Mouse (Mus musculus): ENCODE results near the gene Atxn2l. TPM values are rescaled to one million over a fixed set of nuclear protein-coding genes. Genes with fewer than 3 reads are reported as not detected.

The Atxn2l gene
- polyA plus RNA-seq, 1 experiment from 2014 or later: 113 TPM

- in situ Hi-C loops (cut with MboI; ENCODE audit: low pct_unique_long_range_greater_than_20kb): no loop called here
- ATAC-seq: no peak
- ChIA-PET POLR2A (no interaction called here), CTCF (interaction anchor here (1.4 to 1.6 kb wide), 2 partner anchors 14 to 175 kb away, joined by 3 to 5 read pairs; no protein-coding TSS in a partner anchor)
- H3K27me3 ChIP-seq: peaks cover 14% of the 10 kb centered on the region
- no peak for DNase-seq (ENCODE audit: low read depth, low spot score)
- no peak for TF ChIP-seq CTCF (IDR thresholded peaks at IDR 0.05)
These were observed 15.2 kb upstream of the Atxn2l start for GRCm38 (mm10) chr7:126518261-126518941.

GRCm38 (mm10) chr7:126511287-126511686 is 8.1 kb upstream of the Atxn2l start:
- POLR2A ChIA-PET: no interaction called here
- no peaks in the 10 kb centered on the region for H3K27me3 ChIP-seq
- TF ChIP-seq CTCF (IDR thresholded peaks at IDR 0.05): no peak
- in situ Hi-C loops (cut with MboI; ENCODE audit: low pct_unique_long_range_greater_than_20kb): no loop called here
- ATAC-seq (no peak), DNase-seq (ENCODE audit: low read depth, low spot score) (no peak)
- CTCF ChIA-PET: no interaction called here

GRCm38 (mm10) chr7:126507126-126507778 is 4.0 kb upstream of the Atxn2l start:
- ChIA-PET CTCF (no interaction called here), POLR2A (no interaction called here)
- no peak for ATAC-seq
- no peak for TF ChIP-seq CTCF (IDR thresholded peaks at IDR 0.05)
- in situ Hi-C loops (cut with MboI; ENCODE audit: low pct_unique_long_range_greater_than_20kb): no loop called here
- no peak for DNase-seq (ENCODE audit: low read depth, low spot score)
- H3K27me3 ChIP-seq: no peaks in the 10 kb centered on the region

- no peak for TF ChIP-seq CTCF (IDR thresholded peaks at IDR 0.05)
- ChIA-PET POLR2A (interaction anchor here (0.6 kb wide), 1 partner anchor 14 kb away, joined by 3 read pairs; no protein-coding TSS in a partner anchor), CTCF (interaction anchor here (1.1 to 1.5 kb wide), 3 partner anchors 14 to 27 kb away, joined by 3 to 5 read pairs (median 3); no protein-coding TSS in a partner anchor)
- ATAC-seq (no peak), DNase-seq (ENCODE audit: low read depth, low spot score) (no peak)
- in situ Hi-C loops (cut with MboI; ENCODE audit: low pct_unique_long_range_greater_than_20kb): no loop called here
- no peaks in the 10 kb centered on the region for H3K27me3 ChIP-seq
These were observed 1.7 kb upstream of the Atxn2l start for GRCm38 (mm10) chr7:126504913-126505312.

GRCm38 (mm10) chr7:126502751-126503150 is 486 bp downstream of the Atxn2l start:
- in situ Hi-C loops (cut with MboI; ENCODE audit: low pct_unique_long_range_greater_than_20kb): no loop called here
- ChIA-PET CTCF (interaction anchor here (4.2 kb wide), 1 partner anchor 12 kb away, joined by 16 read pairs; no protein-coding TSS in a partner anchor), POLR2A (interaction anchor here (2.8 to 3.9 kb wide), 2 partner anchors 11 to 15 kb away, joined by 17 to 23 read pairs; partner anchors contain the start of gene Tufm)
- no peak for TF ChIP-seq CTCF (IDR thresholded peaks at IDR 0.05)
- DNase-seq (ENCODE audit: low read depth, low spot score) (no peak), ATAC-seq (no peak)
- no peaks in the 10 kb centered on the region for H3K27me3 ChIP-seq

GRCm38 (mm10) chr7:126502023-126502741 is 1.1 kb downstream of the Atxn2l start:
- CTCF ChIA-PET: interaction anchor here (1.0 to 4.2 kb wide), 2 partner anchors 10 to 12 kb away, joined by 3 to 16 read pairs; no protein-coding TSS in a partner anchor
- in situ Hi-C loops (cut with MboI; ENCODE audit: low pct_unique_long_range_greater_than_20kb): no loop called here
- TF ChIP-seq CTCF (IDR thresholded peaks at IDR 0.05): no peak
- ATAC-seq (peak; percentile 77), DNase-seq (ENCODE audit: low read depth, low spot score) (peak; percentile 80)
- no peaks in the 10 kb centered on the region for H3K27me3 ChIP-seq
- POLR2A ChIA-PET: interaction anchor here (1.0 to 3.9 kb wide), 3 partner anchors 10 to 19 kb away, joined by 7 to 23 read pairs (median 17); partner anchors contain the start of gene Tufm

- TF ChIP-seq CTCF (IDR thresholded peaks at IDR 0.05): no peak
- POLR2A ChIA-PET: interaction anchor here (1.0 to 3.9 kb wide), 3 partner anchors 10 to 18 kb away, joined by 7 to 23 read pairs (median 17); partner anchors contain the start of gene Tufm
- CTCF ChIA-PET: interaction anchor here (1.0 to 4.2 kb wide), 2 partner anchors 9 to 11 kb away, joined by 3 to 16 read pairs; no protein-coding TSS in a partner anchor
- DNase-seq (ENCODE audit: low read depth, low spot score): no peak
- in situ Hi-C loops (cut with MboI; ENCODE audit: low pct_unique_long_range_greater_than_20kb): no loop called here
- H3K27me3 ChIP-seq: no peaks in the 10 kb centered on the region
- no peak for ATAC-seq
These were observed 1.6 kb downstream of the Atxn2l start for GRCm38 (mm10) chr7:126501684-126502022.

- CTCF ChIA-PET: interaction anchor here (4.2 kb wide), 1 partner anchor 9 kb away, joined by 16 read pairs; no protein-coding TSS in a partner anchor
- TF ChIP-seq CTCF (IDR thresholded peaks at IDR 0.05): no peak
- DNase-seq (ENCODE audit: low read depth, low spot score): no peak
- POLR2A ChIA-PET: interaction anchor here (3.9 kb wide), 1 partner anchor 12 kb away, joined by 23 read pairs; the partner anchor contains the start of gene Tufm
- ATAC-seq: no peak
- in situ Hi-C loops (cut with MboI; ENCODE audit: low pct_unique_long_range_greater_than_20kb): no loop called here
- no peaks in the 10 kb centered on the region for H3K27me3 ChIP-seq
These were observed 3.8 kb downstream of the Atxn2l start for GRCm38 (mm10) chr7:126499416-126499815.

- ChIA-PET POLR2A (interaction anchor here (2.7 kb wide), 1 partner anchor 10 kb away, joined by 10 read pairs; the partner anchor contains the start of gene Tufm), CTCF (interaction anchor here (1.1 to 1.4 kb wide), 2 partner anchors 11 to 15 kb away, joined by 3 to 4 read pairs; partner anchors contain the start of gene Tufm)
- no peaks in the 10 kb centered on the region for H3K27me3 ChIP-seq
- ATAC-seq (no peak), DNase-seq (ENCODE audit: low read depth, low spot score) (no peak)
- in situ Hi-C loops (cut with MboI; ENCODE audit: low pct_unique_long_range_greater_than_20kb): no loop called here
- no peak for TF ChIP-seq CTCF (IDR thresholded peaks at IDR 0.05)
These were observed 5.3 kb downstream of the Atxn2l start for GRCm38 (mm10) chr7:126497966-126498365.

- no peak for ATAC-seq
- no peak for TF ChIP-seq CTCF (IDR thresholded peaks at IDR 0.05)
- POLR2A ChIA-PET: interaction anchor here (0.7 to 2.7 kb wide), 2 partner anchors 8 to 52 kb away, joined by 3 to 10 read pairs; partner anchors contain the start of gene Tufm
These were observed 6.8 kb downstream of the Atxn2l start for GRCm38 (mm10) chr7:126496475-126496874.

More at GRCm38 (mm10) chr7:126496475-126496874, 6.8 kb downstream of the Atxn2l start:
- CTCF ChIA-PET: no interaction called here
- no peak for DNase-seq (ENCODE audit: low read depth, low spot score)
- H3K27me3 ChIP-seq: no peaks in the 10 kb centered on the region
- in situ Hi-C loops (cut with MboI; ENCODE audit: low pct_unique_long_range_greater_than_20kb): no loop called here
